Comparison of ENCODE assay signal across 8 mouse cellular contexts in the genomic region with DNA sequence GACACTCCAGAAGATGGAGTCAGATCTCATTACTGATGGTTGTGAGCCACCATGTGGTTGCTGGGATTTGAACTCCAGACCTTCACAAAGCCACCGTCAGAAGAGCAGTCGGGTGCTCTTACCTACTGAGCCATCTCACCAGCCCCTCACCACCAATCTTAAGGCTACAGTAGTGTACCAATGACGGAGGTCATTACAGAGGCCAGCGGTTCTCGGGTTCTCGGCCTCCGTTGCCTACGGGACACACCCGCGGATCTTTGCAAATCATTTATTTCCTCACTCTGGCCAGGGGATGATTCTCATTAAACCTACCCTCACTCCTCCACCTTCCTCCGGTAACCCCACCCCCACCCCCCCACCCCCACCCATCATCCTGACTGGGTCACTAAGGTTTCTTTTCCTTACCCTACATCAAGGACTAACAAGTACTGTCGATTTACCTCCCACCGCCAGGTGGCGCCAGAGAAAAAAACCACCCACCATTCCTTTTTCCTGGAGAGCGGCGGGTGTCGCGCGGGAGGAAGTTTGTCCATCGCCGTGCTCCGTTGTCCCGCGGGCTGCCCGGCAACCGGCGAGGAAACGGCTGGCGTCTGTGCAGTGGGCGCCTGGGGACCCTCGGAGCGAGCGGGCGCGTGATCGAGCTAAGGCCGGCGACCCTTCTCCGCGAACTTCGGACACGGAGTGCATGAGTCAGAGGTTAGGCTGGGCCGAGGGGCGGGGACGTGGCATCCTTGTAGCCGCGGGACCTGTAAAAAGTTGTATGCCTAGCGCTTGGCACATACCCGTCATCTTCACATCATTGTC. TPM values are rescaled to one million over a fixed set of nuclear protein-coding genes. Genes with fewer than 3 reads are reported as not detected.
DNase-seq lines count a peak whose midpoint lies in the region; ATAC-seq and TF ChIP-seq lines count a peak whose summit lies in the region.

TSS of gene Tchp (plus strand) at position 496 of the 804 bp plus-strand sequence.

- no peaks in the 10 kb centered on the region for H3K9me3 ChIP-seq in ES-E14 (ENCODE audit: control insufficient read depth, insufficient read depth, low read depth, low read length)
- H3K9me3 ChIP-seq in forebrain, embryonic 16.5 days (ENCODE audit: control insufficient read depth, low read length), result no peaks in the 10 kb centered on the region
- H3K9me3 ChIP-seq in lung, embryonic 14.5 days (ENCODE audit: low read depth, low read length), result no peaks in the 10 kb centered on the region

- peaks cover 11% of the 10 kb centered on the region for H3K36me3 ChIP-seq in ES-E14 (ENCODE audit: control insufficient read depth, insufficient read depth, low read length, poor library complexity, severe bottlenecking)
- H3K36me3 ChIP-seq in forebrain, embryonic 16.5 days (ENCODE audit: control insufficient read depth, insufficient read depth), result 0 out of 2 replicates have a peak, but pooled peaks cover 5% of the 10 kb centered on the region
- H3K36me3 ChIP-seq in lung, embryonic 14.5 days (ENCODE audit: insufficient read depth), result peaks cover 32% of the 10 kb centered on the region
- 0 out of 2 replicates have a peak, but pooled peaks cover 5% of the 10 kb centered on the region for H3K36me3 ChIP-seq in thymus, adult 2 months (ENCODE audit: control insufficient read depth, insufficient read depth, low read length)

- peak within 1 kb of the TSS; percentile 54 for H3K4me2 ChIP-seq in forebrain, embryonic 16.5 days (ENCODE audit: low read length)
- H3K4me2 ChIP-seq in lung, embryonic 14.5 days, result peak within 1 kb of the TSS; percentile 89

- ATAC-seq in forebrain, embryonic 16.5 days, result peak; percentile 89
- ATAC-seq in lung, embryonic 14.5 days (ENCODE audit: insufficient read depth), result peak; percentile 85

- intact Hi-C loops in heart, postnatal 36 days (cut with DNase I), result loop anchor here (1.0 to 5.0 kb wide), 4 partner anchors 31 to 150 kb away; partner anchors contain the start of genes Ankrd13a and Gm9936

- TF ChIP-seq POLR2A in olfactory bulb, adult 2 months (IDR thresholded peaks at IDR 0.05; ENCODE audit: insufficient read depth, low read depth, low read length), result peak; percentile 56
- no peak for TF ChIP-seq POLR2A in thymus, adult 2 months (IDR thresholded peaks at IDR 0.05; ENCODE audit: control insufficient read depth, extremely low read depth, insufficient read depth, low read length, poor library complexity)

- no peaks in the 10 kb centered on the region for H3K27me3 ChIP-seq in forebrain, embryonic 16.5 days (replicated peaks; ENCODE audit: control insufficient read depth, insufficient read depth, low read length)
- no peaks in the 10 kb centered on the region for H3K27me3 ChIP-seq in lung, embryonic 14.5 days (ENCODE audit: insufficient read depth, low read length)
- no peaks in the 10 kb centered on the region for H3K27me3 ChIP-seq in thymus, adult 2 months (ENCODE audit: control insufficient read depth, insufficient read depth, low read length)

- peak within 1 kb of the TSS; percentile 92 for H3K9ac ChIP-seq in ES-E14 (ENCODE audit: insufficient read depth, low read depth, low read length, poor library complexity, severe bottlenecking)
- peak within 1 kb of the TSS; percentile 74 for H3K9ac ChIP-seq in forebrain, embryonic 16.5 days (replicated peaks; ENCODE audit: low read depth, low read length)
- H3K9ac ChIP-seq in lung, embryonic 14.5 days, result peak within 1 kb of the TSS; percentile 67

- DNase-seq in ES-E14 (ENCODE audit: low read depth, low spot score), result peak; percentile 98
- peak; percentile 92 for DNase-seq in cerebellum, adult 11-12 months
- peak; percentile 95 to 97 for DNase-seq in heart, postnatal 36 days
- peak; percentile 90 to 96 for DNase-seq in layer of hippocampus, adult 2 months (ENCODE audit: low spot score in 2 of 2)
- DNase-seq in lung, embryonic 14.5 days, result peak; percentile 98
- DNase-seq in thymus, adult 2 months, result peak; percentile 93

- no peak within 1 kb of the TSS for H3K27ac ChIP-seq in ES-E14 (ENCODE audit: insufficient read depth, low read depth, low read length, poor library complexity, severe bottlenecking)
- H3K27ac ChIP-seq in forebrain, embryonic 16.5 days (ENCODE audit: low read length), result no peak within 1 kb of the TSS
- peak within 1 kb of the TSS; percentile 77 for H3K27ac ChIP-seq in layer of hippocampus, adult 2 months
- no peak within 1 kb of the TSS for H3K27ac ChIP-seq in lung, embryonic 14.5 days (ENCODE audit: low read depth)
- no peak within 1 kb of the TSS for H3K27ac ChIP-seq in olfactory bulb, adult 2 months (ENCODE audit: insufficient read depth, low read depth, low read length)
- H3K27ac ChIP-seq in thymus, adult 2 months (ENCODE audit: control insufficient read depth, insufficient read depth, low read length), result no peak within 1 kb of the TSS

- peak within 1 kb of the TSS; percentile 86 to 99 for H3K4me3 ChIP-seq in ES-E14 (ENCODE audit: insufficient read depth in 1 of 2, low read depth in 1 of 2, low read length in 2 of 2, poor library complexity in 1 of 2, severe bottlenecking in 1 of 2)
- peak within 1 kb of the TSS; percentile 80 for H3K4me3 ChIP-seq in forebrain, embryonic 16.5 days (replicated peaks; ENCODE audit: low read length)
- peak within 1 kb of the TSS; percentile 88 for H3K4me3 ChIP-seq in layer of hippocampus, adult 2 months
- peak within 1 kb of the TSS; percentile 79 for H3K4me3 ChIP-seq in lung, embryonic 14.5 days (ENCODE audit: low read depth, low read length)
- H3K4me3 ChIP-seq in olfactory bulb, adult 2 months (ENCODE audit: insufficient read depth, low read depth, low read length), result peak within 1 kb of the TSS; percentile 65
- H3K4me3 ChIP-seq in thymus, adult 2 months (ENCODE audit: control insufficient read depth, insufficient read depth, low read length), result peak within 1 kb of the TSS; percentile 66

- 4% methylated on average over 49 of the region's 49 CpGs for WGBS in forebrain, embryonic 16.5 days
- WGBS in lung, embryonic 14.5 days, result 3% methylated on average over 49 of the region's 49 CpGs
- WGBS in olfactory bulb, adult 2 months, result 4% methylated on average over 49 of the region's 49 CpGs
- WGBS in thymus, adult 2 months, result 11% methylated on average over 49 of the region's 49 CpGs

- peak; percentile 83 for TF ChIP-seq CTCF in layer of hippocampus, adult 2 months (conservative IDR thresholded peaks at IDR 0.05)
- TF ChIP-seq CTCF in lung, embryonic 14.5 days (IDR thresholded peaks at IDR 0.05; ENCODE audit: low read depth), result peak; percentile 86
- TF ChIP-seq CTCF in olfactory bulb, adult 2 months (IDR thresholded peaks at IDR 0.05; ENCODE audit: insufficient read depth, low read depth, low read length), result peak; percentile 73
- peak; percentile 88 for TF ChIP-seq CTCF in thymus, adult 2 months (IDR thresholded peaks at IDR 0.05; ENCODE audit: borderline replicate concordance, control insufficient read depth, extremely low read depth, insufficient read depth, low read length, poor library complexity)

- in situ Hi-C loops in ES-E14 (cut with MboI; ENCODE audit: low sequenced_read_pairs in 2 of 2, unreplicated experiment in 2 of 2), result no loop called here

- H3K4me1 ChIP-seq in ES-E14 (ENCODE audit: control insufficient read depth in 2 of 2, insufficient read depth in 2 of 2, low read length in 2 of 2, poor library complexity in 1 of 2), result peaks cover 0 to 11% of the 10 kb centered on the region in 2 experiments; a peak in 1 of 4 replicates
- peaks cover 7% of the 10 kb centered on the region for H3K4me1 ChIP-seq in forebrain, embryonic 16.5 days (replicated peaks; ENCODE audit: control insufficient read depth, insufficient read depth, low read length)
- no peaks in the 10 kb centered on the region for H3K4me1 ChIP-seq in lung, embryonic 14.5 days (ENCODE audit: insufficient read depth)
- H3K4me1 ChIP-seq in olfactory bulb, adult 2 months (ENCODE audit: control insufficient read depth, insufficient read depth, low read length), result peaks cover 5% of the 10 kb centered on the region
- H3K4me1 ChIP-seq in thymus, adult 2 months (replicated peaks; ENCODE audit: control insufficient read depth, insufficient read depth, low read length), result peaks cover 12% of the 10 kb centered on the region; the same call in 1 of the 2 replicates

TF ChIP-seq in ES-E14, 5 proteins besides CTCF, POLR2A, EP300 and RAD21:
- TF ChIP-seq HCFC1 (IDR thresholded peaks at IDR 0.05; ENCODE audit: borderline replicate concordance, insufficient read depth, low read length), result peak; percentile 73; the same call in 1 of the 2 replicates
- no peak for TF ChIP-seq MAFK (IDR thresholded peaks at IDR 0.05; ENCODE audit: insufficient read depth, low read depth, low read length)
- no peak for TF ChIP-seq CHD2 (IDR thresholded peaks at IDR 0.05; ENCODE audit: low read depth, low read length)
- TF ChIP-seq ZNF384 (IDR thresholded peaks at IDR 0.05; ENCODE audit: low read depth, low read length), result no peak
- no peak for TF ChIP-seq ZC3H11A (IDR thresholded peaks at IDR 0.05; ENCODE audit: borderline replicate concordance, low read depth, low read length)
TF ChIP-seq in ES-E14: peak in this region for 1.

RNA-seq across cellular contexts. Expression of gene Tchp, which starts in this region (rescaled TPM):
- total RNA-seq in ES-E14 (2012; rRNA removed), result 20.6 and 33.8 TPM in 2 replicates
- 12.7 and 16.0 TPM in 2 replicates for polyA plus RNA-seq in forebrain, embryonic 16.5 days (2015; fragmentation: Nextera tagmentation; extraction: Ambion mirVana)
- total RNA-seq in heart, postnatal 36 days (2021), result 1 to 10 TPM; 3.7 to 5.4 TPM
- total RNA-seq in layer of hippocampus, adult 2 months (2021), result 10 to 100 TPM; 12.7 to 19.3 TPM
- polyA plus RNA-seq in lung, embryonic 14.5 days (2014; fragmentation: Nextera tagmentation; extraction: Ambion mirVana), result 13.1 and 14.8 TPM in 2 replicates
- polyA plus RNA-seq in olfactory bulb, adult 2 months (2012; ENCODE audit: insufficient read depth, insufficient read length, low replicate concordance, missing spikeins), result not detected in 2 replicates
- polyA plus RNA-seq in thymus, adult 2 months (2012; rRNA removed), result 24.4 and 25.6 TPM in 2 replicates
